Mouse (Mus musculus): ENCODE measurements around the gene Dock1. TPM values are rescaled to one million over a fixed set of nuclear protein-coding genes. Genes with fewer than 3 reads are reported as not detected.
A peak's percentile ranks its signal among the peaks of the same experiment; 100 is the strongest.

The Dock1 gene
- polyA plus RNA-seq, 1 experiment from 2014 or later = 5.9 TPM

- Histone ChIP-seq H3K27me3 (ENCODE audit: control insufficient read depth, insufficient read depth, low read length) (no peaks in the 10 kb centered on the region), H3K9me3 (ENCODE audit: control insufficient read depth, low read length) (no peaks in the 10 kb centered on the region), H3K27ac (ENCODE audit: low read depth, low read length) (no peak overlapping the region), H3K4me3 (ENCODE audit: low read depth, low read length) (no peak overlapping the region), H3K9ac (replicated peaks; ENCODE audit: low read depth, low read length) (no peak overlapping the region), H3K4me1 (ENCODE audit: control insufficient read depth, insufficient read depth, low read length) (no peaks in the 10 kb centered on the region), H3K36me3 (ENCODE audit: control insufficient read depth, insufficient read depth, low read length) (no peaks in the 10 kb centered on the region), H3K4me2 (ENCODE audit: low read depth, low read length) (no peak overlapping the region)
- 84% methylated on average over 2 of the region's 2 CpGs for WGBS
- ATAC-seq (ENCODE audit: low read depth) = no peak
These were observed 231.5 kb downstream of the Dock1 start for GRCm38 (mm10) chr7:134901992-134902391.

- peaks cover 4% of the 10 kb centered on the region; the same call in 1 of the 2 replicates for H3K27me3 ChIP-seq (ENCODE audit: control insufficient read depth, insufficient read depth, low read length)
- peaks cover under 1% of the 10 kb centered on the region; the same call in 1 of the 2 replicates for H3K4me1 ChIP-seq (ENCODE audit: control insufficient read depth, insufficient read depth, low read length)
- no peak overlapping the region for H3K9ac ChIP-seq (replicated peaks; ENCODE audit: low read depth, low read length)
- H3K36me3 ChIP-seq (ENCODE audit: control insufficient read depth, insufficient read depth, low read length) = no peaks in the 10 kb centered on the region
- H3K27ac ChIP-seq (ENCODE audit: low read depth, low read length) = no peak overlapping the region
- H3K9me3 ChIP-seq (ENCODE audit: control insufficient read depth, low read length) = no peaks in the 10 kb centered on the region
- no peak for ATAC-seq (ENCODE audit: low read depth)
- H3K4me2 ChIP-seq (ENCODE audit: low read depth, low read length) = no peak overlapping the region
- WGBS = 65% methylated on average over 2 of the region's 2 CpGs
- no peak overlapping the region for H3K4me3 ChIP-seq (ENCODE audit: low read depth, low read length)
These were observed 261.4 kb downstream of the Dock1 start for GRCm38 (mm10) chr7:134931886-134932285.

GRCm38 (mm10) chr7:134937471-134937926, 267.0 kb downstream of the Dock1 start:
- ATAC-seq (ENCODE audit: low read depth) = peak; percentile 67
- H3K4me2 ChIP-seq (ENCODE audit: low read depth, low read length) = peak overlapping the region; percentile 87
- WGBS = 1% methylated on average over 33 of the region's 37 CpGs

GRCm38 (mm10) chr7:134937927-134938609, 267.6 kb downstream of the Dock1 start, which contains the start of gene Fam196a:
Fam196a (minus strand) TSS chr7:134938430.
- H3K4me2 ChIP-seq (ENCODE audit: low read depth, low read length) = peak within 1 kb of the TSS; percentile 87
- peak within 1 kb of the TSS; percentile 74 for H3K27ac ChIP-seq (ENCODE audit: low read depth, low read length)
- ATAC-seq (ENCODE audit: low read depth) = peak; percentile 90
- H3K27me3 ChIP-seq (ENCODE audit: control insufficient read depth, insufficient read depth, low read length) = peaks cover 10% of the 10 kb centered on the region
- H3K9ac ChIP-seq (replicated peaks; ENCODE audit: low read depth, low read length) = peak within 1 kb of the TSS; percentile 75
- H3K36me3 ChIP-seq (ENCODE audit: control insufficient read depth, insufficient read depth, low read length) = no peaks in the 10 kb centered on the region
- H3K4me1 ChIP-seq (ENCODE audit: control insufficient read depth, insufficient read depth, low read length) = peaks cover 12% of the 10 kb centered on the region; the same call in 1 of the 2 replicates
- peak within 1 kb of the TSS; percentile 58 for H3K4me3 ChIP-seq (ENCODE audit: low read depth, low read length)
- no peaks in the 10 kb centered on the region for H3K9me3 ChIP-seq (ENCODE audit: control insufficient read depth, low read length)
- WGBS = under 1% methylated on average over 47 of the region's 71 CpGs

More at GRCm38 (mm10) chr7:134937471-134937926, 267.0 kb downstream of the Dock1 start:
- peaks cover 10% of the 10 kb centered on the region for H3K27me3 ChIP-seq (ENCODE audit: control insufficient read depth, insufficient read depth, low read length)
- peak overlapping the region; percentile 75 for H3K9ac ChIP-seq (replicated peaks; ENCODE audit: low read depth, low read length)
- no peaks in the 10 kb centered on the region for H3K9me3 ChIP-seq (ENCODE audit: control insufficient read depth, low read length)
- peak overlapping the region; percentile 74 for H3K27ac ChIP-seq (ENCODE audit: low read depth, low read length)
- peak overlapping the region; percentile 58 for H3K4me3 ChIP-seq (ENCODE audit: low read depth, low read length)
- no peaks in the 10 kb centered on the region for H3K36me3 ChIP-seq (ENCODE audit: control insufficient read depth, insufficient read depth, low read length)
- H3K4me1 ChIP-seq (ENCODE audit: control insufficient read depth, insufficient read depth, low read length) = peaks cover 12% of the 10 kb centered on the region; the same call in 1 of the 2 replicates

- ATAC-seq (ENCODE audit: low read depth) = no peak
- no peaks in the 10 kb centered on the region for H3K36me3 ChIP-seq (ENCODE audit: control insufficient read depth, insufficient read depth, low read length)
- 94% methylated on average over 6 of the region's 6 CpGs for WGBS
- H3K27me3 ChIP-seq (ENCODE audit: control insufficient read depth, insufficient read depth, low read length) = peaks cover 7% of the 10 kb centered on the region
- H3K9ac ChIP-seq (replicated peaks; ENCODE audit: low read depth, low read length) = no peak overlapping the region
- no peak overlapping the region for H3K27ac ChIP-seq (ENCODE audit: low read depth, low read length)
- no peak overlapping the region for H3K4me3 ChIP-seq (ENCODE audit: low read depth, low read length)
- H3K4me1 ChIP-seq (ENCODE audit: control insufficient read depth, insufficient read depth, low read length) = peaks cover 12% of the 10 kb centered on the region; the same call in 1 of the 2 replicates
- H3K4me2 ChIP-seq (ENCODE audit: low read depth, low read length) = no peak overlapping the region
- H3K9me3 ChIP-seq (ENCODE audit: control insufficient read depth, low read length) = no peaks in the 10 kb centered on the region
These were observed 271.4 kb downstream of the Dock1 start for GRCm38 (mm10) chr7:134941891-134942290.

GRCm38 (mm10) chr7:134943063-134943462, 272.6 kb downstream of the Dock1 start:
- Histone ChIP-seq H3K9ac (replicated peaks; ENCODE audit: low read depth, low read length) (no peak overlapping the region), H3K9me3 (ENCODE audit: control insufficient read depth, low read length) (no peaks in the 10 kb centered on the region), H3K4me3 (ENCODE audit: low read depth, low read length) (no peak overlapping the region), H3K4me2 (ENCODE audit: low read depth, low read length) (no peak overlapping the region), H3K36me3 (ENCODE audit: control insufficient read depth, insufficient read depth, low read length) (no peaks in the 10 kb centered on the region), H3K27ac (ENCODE audit: low read depth, low read length) (no peak overlapping the region), H3K27me3 (ENCODE audit: control insufficient read depth, insufficient read depth, low read length) (no peaks in the 10 kb centered on the region), H3K4me1 (ENCODE audit: control insufficient read depth, insufficient read depth, low read length) (0 out of 2 replicates have a peak, but pooled peaks cover 3% of the 10 kb centered on the region)
- 67% methylated on average over 6 of the region's 6 CpGs for WGBS
- no peak for ATAC-seq (ENCODE audit: low read depth)

- no peak for ATAC-seq (ENCODE audit: low read depth)
- Histone ChIP-seq H3K9ac (replicated peaks; ENCODE audit: low read depth, low read length) (no peak overlapping the region), H3K4me1 (ENCODE audit: control insufficient read depth, insufficient read depth, low read length) (no peaks in the 10 kb centered on the region), H3K27ac (ENCODE audit: low read depth, low read length) (no peak overlapping the region), H3K4me2 (ENCODE audit: low read depth, low read length) (no peak overlapping the region), H3K9me3 (ENCODE audit: control insufficient read depth, low read length) (no peaks in the 10 kb centered on the region), H3K36me3 (ENCODE audit: control insufficient read depth, insufficient read depth, low read length) (no peaks in the 10 kb centered on the region), H3K27me3 (ENCODE audit: control insufficient read depth, insufficient read depth, low read length) (no peaks in the 10 kb centered on the region), H3K4me3 (ENCODE audit: low read depth, low read length) (no peak overlapping the region)
- WGBS = 75% methylated on average over 7 of the region's 7 CpGs
These were observed 273.2 kb downstream of the Dock1 start for GRCm38 (mm10) chr7:134943701-134944100.

GRCm38 (mm10) chr7:134945925-134946716, 275.7 kb downstream of the Dock1 start:
- 80% methylated on average over 7 of the region's 7 CpGs for WGBS

GRCm38 (mm10) chr7:134959086-134959485, 288.6 kb downstream of the Dock1 start:
- H3K4me1 ChIP-seq (ENCODE audit: control insufficient read depth, insufficient read depth, low read length) = no peaks in the 10 kb centered on the region
- no peak overlapping the region for H3K4me3 ChIP-seq (ENCODE audit: low read depth, low read length)
- no peaks in the 10 kb centered on the region for H3K9me3 ChIP-seq (ENCODE audit: control insufficient read depth, low read length)
- no peaks in the 10 kb centered on the region for H3K36me3 ChIP-seq (ENCODE audit: control insufficient read depth, insufficient read depth, low read length)
- no peak overlapping the region for H3K27ac ChIP-seq (ENCODE audit: low read depth, low read length)
- no peak overlapping the region for H3K4me2 ChIP-seq (ENCODE audit: low read depth, low read length)
- WGBS = 92% methylated on average over 6 of the region's 6 CpGs
- H3K9ac ChIP-seq (replicated peaks; ENCODE audit: low read depth, low read length) = no peak overlapping the region
- no peaks in the 10 kb centered on the region for H3K27me3 ChIP-seq (ENCODE audit: control insufficient read depth, insufficient read depth, low read length)
- no peak for ATAC-seq (ENCODE audit: low read depth)

More at GRCm38 (mm10) chr7:134945925-134946716, 275.7 kb downstream of the Dock1 start:
- no peak overlapping the region for H3K4me2 ChIP-seq (ENCODE audit: low read depth, low read length)
- no peaks in the 10 kb centered on the region for H3K9me3 ChIP-seq (ENCODE audit: control insufficient read depth, low read length)
- no peaks in the 10 kb centered on the region for H3K4me1 ChIP-seq (ENCODE audit: control insufficient read depth, insufficient read depth, low read length)
- H3K9ac ChIP-seq (replicated peaks; ENCODE audit: low read depth, low read length) = no peak overlapping the region
- no peaks in the 10 kb centered on the region for H3K27me3 ChIP-seq (ENCODE audit: control insufficient read depth, insufficient read depth, low read length)
- H3K27ac ChIP-seq (ENCODE audit: low read depth, low read length) = no peak overlapping the region
- ATAC-seq (ENCODE audit: low read depth) = no peak
- H3K4me3 ChIP-seq (ENCODE audit: low read depth, low read length) = no peak overlapping the region
- H3K36me3 ChIP-seq (ENCODE audit: control insufficient read depth, insufficient read depth, low read length) = no peaks in the 10 kb centered on the region

Data from neural tube, embryonic 14.5 days (tissue).